Mouse (Mus musculus) hematopoietic stem cell, adult 5-6 weeks (primary cell): ENCODE results near the gene Creg2. TPM values are rescaled to one million over a fixed set of nuclear protein-coding genes. Genes with fewer than 3 reads are reported as not detected.

Source experiments
- ATAC-seq, 2 experiments: fragments of 125-278 bp in 1 of 2; replicated peaks in 1 of 2; 2 replicates each; pipeline ENCODE4 v1.8.0; 2016 to 2017; ENCODE audit warnings: inconsistent platforms in 2 of 2, mild to moderate bottlenecking in 2 of 2, moderate number of reproducible peaks in 2 of 2, low read depth in 1 of 2, moderate TSS enrichment in 1 of 2; ENCODE audit not compliant: low FRiP score in 2 of 2, poor library complexity in 2 of 2, severe bottlenecking in 2 of 2, insufficient read depth in 1 of 2, low TSS enrichment in 1 of 2
- total RNA-seq: library from RNA; stranded (forward); fragments of 172-1452, 232-1000 nt; gene quantifications from 2 replicates; pipeline ENCODE4 v1.2.3, GENCODE M21; 2017

The Creg2 gene
- total RNA-seq, 1 experiment from 2014 or later: not detected

DNA sequence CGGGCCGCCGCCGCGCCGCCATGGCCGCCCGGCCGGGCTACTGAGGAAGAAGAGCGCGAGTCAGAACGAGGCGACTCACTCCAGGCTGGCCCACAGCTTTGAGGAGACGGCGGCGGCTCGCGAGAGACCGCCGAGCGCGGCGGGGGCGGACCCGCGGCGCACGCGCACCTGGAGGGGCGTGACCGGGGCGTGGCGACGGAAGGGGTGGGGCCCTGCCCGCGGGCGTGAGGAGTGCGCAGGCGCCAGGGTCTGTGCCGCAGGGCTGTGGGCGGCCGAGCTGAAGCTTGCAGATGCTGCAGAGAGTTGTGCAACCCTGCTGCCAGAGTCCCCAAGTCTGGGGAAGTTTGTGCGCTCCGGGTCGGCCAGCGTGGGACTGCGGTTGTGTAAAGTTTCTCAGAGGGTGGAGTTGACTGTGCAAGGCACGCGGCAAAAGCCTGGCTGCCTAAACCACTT is 74.0 kb downstream of the Creg2 start, which contains the start of gene Rnf149:
Rnf149 (minus strand) TSS at position 153 of the 453 bp plus-strand sequence.
- peak; percentile 89 to 91 for ATAC-seq

- ATAC-seq: 0 out of 4 replicates have a peak, but pooled peaks of 1 of the 2 experiments have one; percentile 15
These were observed 74.6 kb downstream of the Creg2 start for GRCm38 (mm10) chr1:39576431-39577243.

- no peak for ATAC-seq
These were observed 75.4 kb downstream of the Creg2 start for GRCm38 (mm10) chr1:39575778-39576375.

DNA sequence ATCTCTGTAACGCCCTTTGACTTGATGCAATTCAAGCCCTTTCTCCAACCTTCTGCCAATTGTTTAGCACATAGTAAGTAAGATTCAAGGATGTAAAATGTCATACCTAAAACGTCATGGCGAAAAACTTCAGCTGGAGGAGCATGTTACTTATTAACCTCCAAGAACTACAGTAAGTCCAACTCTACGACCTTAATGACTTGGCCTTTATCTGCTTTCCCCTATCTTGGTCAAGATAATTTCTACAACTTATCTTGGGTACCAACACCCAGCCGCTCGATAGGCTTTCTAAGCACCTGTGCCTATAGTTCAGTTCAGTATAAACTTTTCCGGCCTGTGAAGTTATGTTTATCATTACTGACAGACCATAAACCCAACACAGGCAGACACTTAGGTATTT is 77.4 kb downstream of the Creg2 start:
- no peak for ATAC-seq

DNA sequence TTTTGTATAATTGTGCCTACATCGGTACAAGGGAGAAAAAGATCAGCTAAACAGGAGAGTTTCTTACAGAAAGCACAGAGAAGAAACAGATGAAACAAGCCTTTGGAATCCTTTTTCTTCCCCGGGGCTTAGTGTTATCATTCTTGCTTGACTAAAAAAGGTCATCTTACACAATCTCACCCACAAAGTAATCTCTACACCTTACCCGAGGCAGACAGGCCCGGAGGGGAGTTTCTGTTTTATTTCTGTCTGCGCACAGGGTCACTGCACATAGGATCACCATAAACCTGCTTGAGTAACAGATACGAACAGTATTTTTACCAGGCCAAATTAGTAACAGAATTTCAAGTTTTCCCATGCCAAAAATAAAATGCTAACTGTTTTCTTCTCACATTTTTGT is 79.6 kb downstream of the Creg2 start:
- no peak for ATAC-seq

Other genes starting within 250 kb of the Creg2 start
- gene Tbc1d8, start 172.7 kb downstream of the Creg2 start, total RNA-seq: 8.6 and 14.8 TPM in 2 replicates
- 35.9 and 46.1 TPM in 2 replicates for gene Cnot11, start 116.5 kb downstream of the Creg2 start, total RNA-seq
- 53.5 and 60.2 TPM in 2 replicates for gene Rnf149, start 74.1 kb downstream of the Creg2 start, total RNA-seq
- gene Rfx8, start 69.5 kb upstream of the Creg2 start, total RNA-seq: 0.65 and 3.3 TPM in 2 replicates
- not detected in 2 replicates for gene Gm3646, start 153.9 kb upstream of the Creg2 start, total RNA-seq
- gene Map4k4, start 249.4 kb upstream of the Creg2 start, total RNA-seq: 222 and 231 TPM in 2 replicates